ENCODE assay signal across 16 mouse cellular contexts in the genomic region with DNA sequence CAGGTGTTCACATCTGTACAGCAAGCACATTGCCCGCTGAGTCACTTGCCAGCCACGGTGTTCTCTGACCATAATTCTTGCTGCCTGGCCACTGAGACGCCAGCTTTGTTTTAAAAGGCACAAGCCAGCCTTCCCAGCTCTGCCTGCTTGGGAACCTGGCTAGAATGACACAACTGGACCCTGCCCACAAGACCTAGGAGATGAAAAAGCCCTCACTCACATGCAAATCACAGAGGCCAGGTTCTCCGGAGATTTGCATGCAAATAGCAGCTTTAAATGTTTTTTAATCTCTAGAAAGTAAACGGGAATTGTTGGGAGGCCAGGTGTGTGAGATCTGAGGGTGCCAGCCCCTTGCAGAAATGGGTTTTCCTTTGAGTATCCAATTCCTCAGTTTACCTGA.
"Had no signal": no experiment of that assay in that cellular context is flagged by ENCODE, and none has a peak within 500 bp of the region (broad histone marks: within the 10 kb centered on the region; RNA-seq: fewer than 3 reads in every experiment).

No protein-coding gene starts in this region.

- H3K4me3 ChIP-seq: left cerebral cortex, adult 2 months; liver, embryonic 13.5 days; midbrain, embryonic 12.5 days; myocyte; neural tube, embryonic 13.5 days had no signal

- H3K36me3 ChIP-seq: liver, embryonic 13.5 days; midbrain, embryonic 12.5 days; neural tube, embryonic 13.5 days had no signal

- ATAC-seq: midbrain, embryonic 16.5 days had no signal

- H3K4me1 ChIP-seq: liver, embryonic 13.5 days had no signal

- DNase-seq: kidney, adult 9 months; layer of hippocampus, postnatal 36 days; liver, embryonic 13.5 days; lung, adult 2 months; lung, postnatal 14 days; lung, postnatal 4 days; retina, postnatal 1 day; right cerebral cortex, postnatal 25 days; thymus, adult 18-20 months; thymus, postnatal 14 days; thymus, postnatal 4 days had no signal

- H3K27me3 ChIP-seq: liver, embryonic 13.5 days; midbrain, embryonic 12.5 days had no signal
